In genomic region chr16:46212504-46212903, GRCm38 (mm10) we compare ENCODE assay signal across 15 mouse cellular contexts.
"Had no signal": no experiment of that assay in that cellular context is flagged by ENCODE, and none has a peak within 500 bp of the region (broad histone marks: within the 10 kb centered on the region; RNA-seq: fewer than 3 reads in every experiment).

No protein-coding gene starts in this region.

- ATAC-seq: liver, embryonic 12.5 days had no signal

- H3K36me3 ChIP-seq: limb, embryonic 15.5 days; liver, embryonic 12.5 days; midbrain, embryonic 10.5 days; neural tube, embryonic 13.5 days had no signal

- H3K4me1 ChIP-seq: limb, embryonic 15.5 days; liver, embryonic 12.5 days; midbrain, embryonic 10.5 days; neural tube, embryonic 13.5 days had no signal

- H3K27me3 ChIP-seq: limb, embryonic 15.5 days; liver, embryonic 12.5 days; neural tube, embryonic 13.5 days had no signal

- H3K9me3 ChIP-seq: limb, embryonic 15.5 days; liver, embryonic 12.5 days; midbrain, embryonic 10.5 days; neural tube, embryonic 13.5 days had no signal

- H3K4me3 ChIP-seq: limb, embryonic 15.5 days; liver, embryonic 12.5 days; midbrain, embryonic 10.5 days; neural tube, embryonic 13.5 days had no signal

- H3K4me2 ChIP-seq: limb, embryonic 15.5 days; liver, embryonic 12.5 days; lung, embryonic 14.5 days; neural tube, embryonic 13.5 days had no signal

- H3K27ac ChIP-seq: kidney, postnatal 0 days; limb, embryonic 15.5 days; liver, embryonic 12.5 days; midbrain, embryonic 10.5 days; neural tube, embryonic 13.5 days had no signal

- H3K9ac ChIP-seq: limb, embryonic 15.5 days; liver, embryonic 12.5 days; lung, embryonic 14.5 days; neural tube, embryonic 13.5 days had no signal

- DNase-seq: kidney, postnatal 36 days; layer of hippocampus, adult 9-11 months; layer of hippocampus, postnatal 36 days; lung, embryonic 14.5 days; lung, postnatal 10 days; lung, postnatal 4 days; midbrain, embryonic 14.5 days; right cerebral cortex, postnatal 25 days; thymus, adult 18-20 months; thymus, postnatal 14 days had no signal
